Mouse (Mus musculus) limb, embryonic 11.5 days (tissue): Measurements from ENCODE around the gene Zfp646. TPM values are rescaled to one million over a fixed set of nuclear protein-coding genes. Genes with fewer than 3 reads are reported as not detected.
"Not testable (repeated sequence)": the region's sequence is repeated elsewhere in the genome, so short reads cannot be mapped to it uniquely, and the experiment has no call there.

Experiments used
- ATAC-seq: fragments of 200-750 bp; cut with Nextera tagmentation; 2 replicates; pipeline ENCODE4 v1.8.0; 2017; ENCODE audit warnings: low read depth; ENCODE audit not compliant: insufficient number of reproducible peaks, low FRiP score, low TSS enrichment
- DNase-seq: peaks from one replicate; pipeline ENCODE4 v3.0.0-alpha.2; 2015; ENCODE audit warnings: low spot score
- H3K27ac ChIP-seq: fragments of 300-500 bp; sonication (generic); replicated peaks from 2 replicates; pipeline ENCODE4 v1.5.1; 2014; ENCODE audit warnings: low read depth, mild to moderate bottlenecking, low read length
- H3K27me3 ChIP-seq: fragments of 300-500 bp; sonication (generic); 2 replicates; pipeline ENCODE4 v1.6.1; 2014; ENCODE audit warnings: mild to moderate bottlenecking, low read length, mixed read lengths; ENCODE audit not compliant: control insufficient read depth, insufficient read depth
- H3K36me3 ChIP-seq: fragments of 300-500 bp; sonication (generic); 2 replicates; pipeline ENCODE4 v1.6.1; 2014; ENCODE audit warnings: mild to moderate bottlenecking, low read length, moderate library complexity, mixed read lengths; ENCODE audit not compliant: control insufficient read depth, insufficient read depth
- H3K4me1 ChIP-seq: fragments of 300-500 bp; sonication (generic); 2 replicates; pipeline ENCODE4 v1.6.1; 2014; ENCODE audit warnings: low read length, mixed read lengths; ENCODE audit not compliant: control insufficient read depth, insufficient read depth
- H3K4me2 ChIP-seq: fragments of 300-500 bp; sonication (generic); 2 replicates; pipeline ENCODE4 v1.6.1; 2014; ENCODE audit warnings: low read depth, mild to moderate bottlenecking, moderate library complexity; ENCODE audit not compliant: severe bottlenecking
- H3K4me3 ChIP-seq: fragments of 300-500 bp; sonication (generic); 2 replicates; pipeline ENCODE4 v1.5.1; 2014; ENCODE audit warnings: low read depth, low read length
- H3K9ac ChIP-seq: fragments of 300-500 bp; sonication (generic); 2 replicates; pipeline ENCODE4 v1.6.1; 2014; ENCODE audit warnings: mild to moderate bottlenecking, low read length
- H3K9me3 ChIP-seq: fragments of 300-500 bp; sonication (generic); 2 replicates; pipeline ENCODE4 v1.6.1; 2016; ENCODE audit warnings: low read length; ENCODE audit not compliant: control insufficient read depth
- WGBS: fragments of 180-500 bp; shearing (Covaris S2); extraction: QIAGEN DNeasy Blood & Tissue Kit; methylation state at CpG from one replicate; pipeline ENCODE4 v1.1.7; 2014; 5-methylcytosine and 5-hydroxymethylcytosine counted together
- polyA plus RNA-seq: library from polyadenylated mRNA; unstranded; fragments of >200 nt; fragmentation: Nextera tagmentation; extraction: Ambion mirVana; gene quantifications from 2 replicates; pipeline ENCODE4 v1.2.1, GENCODE M21; 2014

Gene Zfp646
- polyA plus RNA-seq, result 15.8 and 21.2 TPM in 2 replicates

GRCm38 (mm10) chr7:127876041-127876466 lies at the start of gene Zfp646:
TSS of gene Zfp646 (plus strand) at chr7:127876221.
- Histone ChIP-seq H3K4me3 (peak within 1 kb of the TSS; percentile 73), H3K27ac (peak within 1 kb of the TSS; percentile 96), H3K4me1 (peaks cover 11% of the 10 kb centered on the region), H3K9me3 (no peaks in the 10 kb centered on the region), H3K9ac (peak within 1 kb of the TSS; percentile 99), H3K4me2 (peak within 1 kb of the TSS; percentile 72), H3K27me3 (no peaks in the 10 kb centered on the region), H3K36me3 (peaks cover 36% of the 10 kb centered on the region)
- ATAC-seq (peak; percentile 84), DNase-seq (peak; percentile 91)
- WGBS, result under 1% methylated on average over 41 of the region's 41 CpGs

GRCm38 (mm10) chr7:127835550-127835949 lies 40.5 kb upstream of the Zfp646 start:
- H3K4me2 ChIP-seq, result no peak overlapping the region
- H3K9ac ChIP-seq, result no peak overlapping the region
- no peaks in the 10 kb centered on the region for H3K27me3 ChIP-seq
- no peaks in the 10 kb centered on the region for H3K36me3 ChIP-seq
- DNase-seq (no peak), ATAC-seq (no peak)
- H3K4me1 ChIP-seq, result no peaks in the 10 kb centered on the region
- no peak overlapping the region for H3K27ac ChIP-seq
- WGBS, result 82% methylated on average over 2 of the region's 2 CpGs
- no peaks in the 10 kb centered on the region for H3K9me3 ChIP-seq
- no peak overlapping the region for H3K4me3 ChIP-seq

DNA sequence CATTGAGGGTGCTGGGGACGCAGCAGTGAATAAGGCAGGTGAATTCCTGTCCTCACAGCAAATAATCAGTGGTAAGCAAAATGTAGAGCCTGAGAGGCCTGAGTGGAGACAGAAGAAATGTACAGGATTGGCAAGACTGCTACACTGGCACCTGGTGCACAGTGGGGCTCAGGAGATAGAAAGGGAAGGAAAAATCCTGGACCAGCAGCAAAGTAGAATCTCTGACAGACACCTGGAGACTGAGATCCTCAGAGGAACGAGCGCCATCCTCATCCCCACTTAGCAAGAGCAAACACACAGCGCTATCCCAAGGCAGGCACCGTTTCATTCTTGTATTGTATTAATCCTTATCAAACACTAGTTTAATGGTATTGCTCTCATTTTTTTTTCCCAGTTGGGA lies 38.5 kb upstream of the Zfp646 start:
- no peaks in the 10 kb centered on the region for H3K27me3 ChIP-seq
- DNase-seq, result no peak
- no peak overlapping the region for H3K27ac ChIP-seq
- H3K4me2 ChIP-seq, result no peak overlapping the region
- peaks cover 4% of the 10 kb centered on the region; the same call in 1 of the 2 replicates for H3K4me1 ChIP-seq
- H3K4me3 ChIP-seq, result no peak overlapping the region
- H3K9ac ChIP-seq, result no peak overlapping the region
- ATAC-seq, result no peak
- H3K36me3 ChIP-seq, result no peaks in the 10 kb centered on the region
- no peaks in the 10 kb centered on the region for H3K9me3 ChIP-seq
- WGBS, result 92% methylated on average over 5 of the region's 5 CpGs

DNA sequence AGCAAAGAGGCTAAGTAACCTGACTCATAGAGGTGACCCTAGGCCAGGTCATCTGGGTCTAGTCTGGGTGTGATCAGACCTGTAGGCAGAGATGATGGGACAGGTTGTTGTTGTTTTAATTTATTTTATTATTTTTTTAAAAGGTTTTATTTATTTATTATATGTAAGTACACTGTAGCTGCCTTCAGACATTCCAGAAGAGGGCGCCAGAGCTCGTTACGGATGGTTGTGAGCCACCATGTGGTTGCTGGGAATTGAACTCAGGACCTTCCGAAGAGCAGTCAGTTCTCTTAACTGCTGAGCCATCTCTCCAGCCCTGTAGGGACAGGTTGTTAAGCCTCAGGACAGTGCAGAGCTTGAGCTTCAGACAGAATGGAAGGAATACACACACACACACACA lies 38.1 kb upstream of the Zfp646 start:
- not testable (repeated sequence) for DNase-seq, ATAC-seq

DNA sequence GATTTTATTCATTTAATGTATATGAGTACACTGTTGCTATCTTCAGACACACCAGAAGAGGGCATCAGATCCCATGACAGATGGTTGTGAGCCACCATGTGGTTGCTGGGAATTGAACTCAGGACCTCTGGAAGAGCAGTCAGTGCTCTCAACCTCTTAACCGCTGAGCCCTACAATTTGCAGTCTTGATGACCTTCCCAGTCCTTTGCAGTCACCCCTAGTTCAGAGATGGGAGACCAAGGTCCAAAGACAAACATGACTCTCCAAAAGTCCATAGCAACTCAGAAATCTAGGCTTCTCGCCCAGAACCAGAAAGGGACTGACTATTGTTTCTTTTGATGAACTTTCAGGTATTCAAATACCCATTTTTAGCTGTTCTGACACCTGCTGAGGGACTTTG lies 36.0 kb upstream of the Zfp646 start:
- not testable (repeated sequence) for ATAC-seq, DNase-seq, H3K36me3 ChIP-seq, H3K27me3 ChIP-seq, H3K4me2 ChIP-seq, H3K27ac ChIP-seq, H3K9ac ChIP-seq, H3K4me1 ChIP-seq, H3K4me3 ChIP-seq, H3K9me3 ChIP-seq
- WGBS, result 80% methylated on average over 2 of the region's 2 CpGs

More for the DNA sequence above, 38.1 kb upstream of the Zfp646 start:
- H3K27me3 ChIP-seq, H3K36me3 ChIP-seq, H3K27ac ChIP-seq, H3K4me2 ChIP-seq, H3K9ac ChIP-seq, H3K9me3 ChIP-seq, H3K4me1 ChIP-seq, H3K4me3 ChIP-seq: not testable (repeated sequence)
- 79% methylated on average over 4 of the region's 4 CpGs for WGBS

- Histone ChIP-seq H3K27me3 (no peaks in the 10 kb centered on the region), H3K4me1 (peaks cover 8% of the 10 kb centered on the region; the same call in 1 of the 2 replicates), H3K4me2 (peak overlapping the region; percentile 92), H3K27ac (peak overlapping the region; percentile 62), H3K4me3 (peak overlapping the region; percentile 74), H3K9ac (peak overlapping the region; percentile 60), H3K36me3 (peaks cover 7% of the 10 kb centered on the region; the same call in 1 of the 2 replicates), H3K9me3 (no peaks in the 10 kb centered on the region)
- DNase-seq (no peak), ATAC-seq (no peak)
- whole genome bisulfite sequencing, result 4% methylated on average over 15 of the region's 15 CpGs
Observed at GRCm38 (mm10) chr7:127840886-127841285, 35.1 kb upstream of the Zfp646 start.

- no peaks in the 10 kb centered on the region for H3K9me3 ChIP-seq
- H3K36me3 ChIP-seq, result peaks cover 7% of the 10 kb centered on the region; the same call in 1 of the 2 replicates
- DNase-seq (peak; percentile 91), ATAC-seq (peak; percentile 87)
- peak overlapping the region; percentile 60 for H3K9ac ChIP-seq
- H3K4me1 ChIP-seq, result peaks cover 8% of the 10 kb centered on the region; the same call in 1 of the 2 replicates
- peak overlapping the region; percentile 74 for H3K4me3 ChIP-seq
- H3K4me2 ChIP-seq, result peak overlapping the region; percentile 92
- no peaks in the 10 kb centered on the region for H3K27me3 ChIP-seq
- under 1% methylated on average over 43 of the region's 46 CpGs for WGBS
- peak overlapping the region; percentile 62 for H3K27ac ChIP-seq
Observed at GRCm38 (mm10) chr7:127841340-127842000, 34.6 kb upstream of the Zfp646 start.

DNA sequence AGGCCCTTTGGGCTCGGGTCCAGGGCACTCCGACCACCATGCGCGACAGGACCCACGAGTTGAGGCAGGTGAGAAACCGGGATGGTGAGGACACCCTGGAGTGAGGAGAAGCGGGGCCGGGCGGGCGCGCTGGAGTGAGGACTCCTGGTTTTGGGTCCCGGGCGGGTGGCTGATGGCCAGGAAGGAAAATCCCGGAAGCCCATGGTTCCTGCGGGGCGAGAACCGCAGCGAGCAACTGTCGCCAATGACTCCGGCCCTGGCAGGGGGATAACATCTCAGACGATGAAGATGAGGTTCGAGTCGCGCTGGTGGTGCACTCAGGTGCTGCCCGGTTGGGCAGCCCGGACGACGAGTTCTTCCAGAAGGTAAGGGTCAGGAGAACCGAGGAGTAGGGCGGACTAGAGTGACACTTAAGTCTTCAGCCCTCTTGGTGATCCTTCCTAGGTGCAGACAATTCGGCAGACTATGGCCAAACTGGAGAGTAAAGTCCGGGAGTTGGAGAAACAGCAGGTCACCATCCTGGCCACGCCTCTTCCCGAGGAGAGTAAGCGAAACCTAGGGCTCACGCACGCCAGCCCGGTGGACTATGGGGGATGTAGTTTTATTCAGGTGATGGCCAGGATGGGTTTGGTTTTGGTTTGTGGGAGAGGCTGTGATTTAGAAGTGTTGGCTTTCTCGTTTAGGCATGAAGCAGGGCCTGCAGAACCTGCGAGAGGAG lies 33.9 kb upstream of the Zfp646 start:
- Histone ChIP-seq H3K4me2 (peak overlapping the region; percentile 92), H3K4me1 (peaks cover 8% of the 10 kb centered on the region; the same call in 1 of the 2 replicates), H3K27ac (0 out of 2 replicates have a peak overlapping the region, but pooled peaks have one; percentile 3), H3K9ac (peak overlapping the region; percentile 60), H3K4me3 (peak overlapping the region; percentile 74), H3K27me3 (no peaks in the 10 kb centered on the region), H3K36me3 (peaks cover 11% of the 10 kb centered on the region), H3K9me3 (no peaks in the 10 kb centered on the region)
- peak; percentile 77 for DNase-seq
- under 1% methylated on average over 40 of the region's 40 CpGs for WGBS
- ATAC-seq, result peak; percentile 37
